ENCODE assay signal across 22 mouse cellular contexts in genomic region chr16:43935892-43936291, GRCm38 (mm10). TPM values are rescaled to one million over a fixed set of nuclear protein-coding genes. Genes with fewer than 3 reads are reported as not detected.
DNase-seq lines count a peak whose midpoint lies in the region; ATAC-seq and TF ChIP-seq lines count a peak whose summit lies in the region.
"Had no signal": no experiment of that assay in that cellular context is flagged by ENCODE, and none has a peak within 500 bp of the region (broad histone marks: within the 10 kb centered on the region; RNA-seq: fewer than 3 reads in every experiment).

No protein-coding gene starts in this region.

- no peak for TF ChIP-seq POLR2A in lung, adult 2 months (IDR thresholded peaks at IDR 0.05; ENCODE audit: borderline replicate concordance, extremely low read depth, low read depth, low read length)

- H3K4me3 ChIP-seq in forebrain, embryonic 14.5 days (ENCODE audit: low read depth, low read length), result no peak overlapping the region
- H3K4me3 ChIP-seq in forebrain, embryonic 16.5 days (replicated peaks; ENCODE audit: low read length), result no peak overlapping the region
- no peak overlapping the region for H3K4me3 ChIP-seq in left cerebral cortex, adult 2 months
- no peak overlapping the region for H3K4me3 ChIP-seq in lung, postnatal 0 days (ENCODE audit: low read depth, low read length)
- no peak overlapping the region for H3K4me3 ChIP-seq in lung, adult 2 months (replicated peaks; ENCODE audit: extremely low read depth, low read depth, low read length)
- H3K4me3 ChIP-seq: embryonic facial prominence, embryonic 15.5 days; erythroblast, embryonic 14.5 days; forebrain, embryonic 10.5 days; forebrain, embryonic 15.5 days; gastrocnemius, adult 2 months; heart, embryonic 13.5 days; hindbrain, embryonic 12.5 days had no signal

- no peaks in the 10 kb centered on the region for H3K9me3 ChIP-seq in forebrain, embryonic 14.5 days (replicated peaks; ENCODE audit: control insufficient read depth, low read length)
- H3K9me3 ChIP-seq in forebrain, embryonic 16.5 days (ENCODE audit: control insufficient read depth, low read length), result no peaks in the 10 kb centered on the region
- no peaks in the 10 kb centered on the region for H3K9me3 ChIP-seq in lung, postnatal 0 days (ENCODE audit: low read length)
- H3K9me3 ChIP-seq: embryonic facial prominence, embryonic 15.5 days; forebrain, embryonic 10.5 days; forebrain, embryonic 15.5 days; heart, embryonic 13.5 days; hindbrain, embryonic 12.5 days had no signal

- H3K36me3 ChIP-seq in forebrain, embryonic 14.5 days (ENCODE audit: control insufficient read depth, insufficient read depth, low read length), result no peaks in the 10 kb centered on the region
- no peaks in the 10 kb centered on the region for H3K36me3 ChIP-seq in forebrain, embryonic 16.5 days (ENCODE audit: control insufficient read depth, insufficient read depth)
- no peaks in the 10 kb centered on the region for H3K36me3 ChIP-seq in lung, postnatal 0 days (ENCODE audit: insufficient read depth, low read length)
- H3K36me3 ChIP-seq: forebrain, embryonic 15.5 days; heart, embryonic 13.5 days; hindbrain, embryonic 12.5 days had no signal

- no peak overlapping the region for H3K4me2 ChIP-seq in forebrain, embryonic 14.5 days (ENCODE audit: low read length)
- H3K4me2 ChIP-seq in forebrain, embryonic 16.5 days (ENCODE audit: low read length), result no peak overlapping the region
- no peak overlapping the region for H3K4me2 ChIP-seq in lung, postnatal 0 days (replicated peaks; ENCODE audit: low read depth, low read length)
- H3K4me2 ChIP-seq: embryonic facial prominence, embryonic 15.5 days; forebrain, embryonic 15.5 days; heart, embryonic 13.5 days; hindbrain, embryonic 12.5 days had no signal

- DNase-seq in forebrain, embryonic 14.5 days (ENCODE audit: low spot score), result no peak
- no peak for DNase-seq in left cerebral cortex, adult 2 months (ENCODE audit: extremely low spot score in 1 of 2, low spot score in 2 of 2)
- DNase-seq in left cerebral cortex, adult 18-20 months (ENCODE audit: low spot score in 2 of 2), result no peak
- DNase-seq in lung, postnatal 0 days (ENCODE audit: low spot score), result no peak
- DNase-seq in lung, adult 2 months, result no peak
- no peak for DNase-seq in kidney, postnatal 14 days
- DNase-seq: adrenal gland, postnatal 14 days; gastrocnemius, adult 2 months; gastrocnemius, postnatal 25 days; heart, postnatal 36 days had no signal

- H3K27ac ChIP-seq in forebrain, embryonic 14.5 days (ENCODE audit: low read depth, low read length), result no peak overlapping the region
- H3K27ac ChIP-seq in forebrain, embryonic 16.5 days (ENCODE audit: low read length), result no peak overlapping the region
- peak overlapping the region; percentile 65 for H3K27ac ChIP-seq in left cerebral cortex, adult 2 months
- H3K27ac ChIP-seq in lung, postnatal 0 days (ENCODE audit: low read length), result no peak overlapping the region
- H3K27ac ChIP-seq: embryonic facial prominence, embryonic 15.5 days; forebrain, embryonic 10.5 days; forebrain, embryonic 15.5 days; gastrocnemius, adult 2 months; heart, embryonic 13.5 days; hindbrain, embryonic 12.5 days had no signal

- H3K9ac ChIP-seq in forebrain, embryonic 14.5 days (ENCODE audit: low read length), result no peak overlapping the region
- no peak overlapping the region for H3K9ac ChIP-seq in forebrain, embryonic 16.5 days (replicated peaks; ENCODE audit: low read depth, low read length)
- H3K9ac ChIP-seq in lung, postnatal 0 days (replicated peaks; ENCODE audit: low read depth), result no peak overlapping the region
- H3K9ac ChIP-seq: embryonic facial prominence, embryonic 15.5 days; forebrain, embryonic 15.5 days; heart, embryonic 13.5 days; hindbrain, embryonic 12.5 days had no signal

- TF ChIP-seq EP300 in lung, postnatal 0 days (IDR thresholded peaks at IDR 0.05), result no peak

- intact Hi-C loops in left cerebral cortex, adult 2 months (cut with DNase I), result no loop called here

- 0 out of 2 replicates have a peak, but pooled peaks have one; percentile 46 for ATAC-seq in forebrain, embryonic 14.5 days
- no peak for ATAC-seq in forebrain, embryonic 16.5 days
- ATAC-seq in lung, postnatal 0 days, result peak; percentile 57; the same call in 1 of the 2 replicates
- ATAC-seq: activated CD4-positive, CD25-positive, alpha-beta regulatory T cell, adult 4 months; forebrain, embryonic 15.5 days; hindbrain, embryonic 16.5 days; inflammation-experienced regulatory T-cells, adult 6 months; Patski had no signal

- no peaks in the 10 kb centered on the region for H3K4me1 ChIP-seq in forebrain, embryonic 14.5 days (ENCODE audit: control insufficient read depth, insufficient read depth, low read length)
- no peaks in the 10 kb centered on the region; the same call in 1 of the 2 replicates for H3K4me1 ChIP-seq in forebrain, embryonic 16.5 days (replicated peaks; ENCODE audit: control insufficient read depth, insufficient read depth, low read length)
- H3K4me1 ChIP-seq in lung, postnatal 0 days (ENCODE audit: insufficient read depth, low read depth, low read length), result no peaks in the 10 kb centered on the region
- H3K4me1 ChIP-seq in lung, adult 2 months (ENCODE audit: control insufficient read depth, insufficient read depth, low read length), result peaks cover 3% of the 10 kb centered on the region; the same call in 1 of the 2 replicates
- H3K4me1 ChIP-seq: embryonic facial prominence, embryonic 15.5 days; forebrain, embryonic 10.5 days; heart, embryonic 13.5 days; hindbrain, embryonic 12.5 days had no signal

- no peaks in the 10 kb centered on the region for H3K27me3 ChIP-seq in forebrain, embryonic 14.5 days (replicated peaks; ENCODE audit: control insufficient read depth, insufficient read depth, low read length)
- H3K27me3 ChIP-seq in forebrain, embryonic 16.5 days (replicated peaks; ENCODE audit: control insufficient read depth, insufficient read depth, low read length), result no peaks in the 10 kb centered on the region
- no peaks in the 10 kb centered on the region for H3K27me3 ChIP-seq in lung, postnatal 0 days (replicated peaks; ENCODE audit: insufficient read depth, low read length)
- H3K27me3 ChIP-seq: CH12.LX; embryonic facial prominence, embryonic 15.5 days; forebrain, embryonic 15.5 days; heart, embryonic 13.5 days; hindbrain, embryonic 12.5 days; Patski had no signal

- TF ChIP-seq CTCF in left cerebral cortex, adult 2 months (IDR thresholded peaks at IDR 0.05), result no peak
- no peak for TF ChIP-seq CTCF in lung, postnatal 0 days (IDR thresholded peaks at IDR 0.05)
- TF ChIP-seq CTCF in lung, adult 2 months (IDR thresholded peaks at IDR 0.05; ENCODE audit: insufficient read depth, low read length), result no peak

- WGBS in forebrain, embryonic 14.5 days, result 73% methylated on average over 3 of the region's 3 CpGs
- WGBS in forebrain, embryonic 16.5 days, result 54% methylated on average over 3 of the region's 3 CpGs
- WGBS in lung, postnatal 0 days, result 41% methylated on average over 3 of the region's 3 CpGs
- WGBS in lung, adult 2 months, result 66% methylated on average over 3 of the region's 3 CpGs

RNA-seq across cellular contexts. Expression of gene Qtrt2, which starts 9.3 kb away (rescaled TPM):
- 27.7 and 32.7 TPM in 2 replicates for polyA plus RNA-seq in forebrain, embryonic 14.5 days (2014; fragmentation: Nextera tagmentation; extraction: Ambion mirVana)
- 23.6 and 29.5 TPM in 2 replicates for polyA plus RNA-seq in forebrain, embryonic 16.5 days (2015; fragmentation: Nextera tagmentation; extraction: Ambion mirVana)
- 10 to 100 TPM; 36.7 to 37.7 TPM for total RNA-seq in left cerebral cortex, adult 2 months (2021)
- total RNA-seq in left cerebral cortex, adult 18-20 months (2021), result 10 to 100 TPM; 30.2 to 34.8 TPM
- polyA plus RNA-seq in lung, postnatal 0 days (2015; fragmentation: Nextera tagmentation; extraction: Ambion mirVana), result 9.3 and 10.1 TPM in 2 replicates
- polyA plus RNA-seq in lung, adult 2 months (2012; rRNA removed), result 10.8 and 16.1 TPM in 2 replicates

RNA-seq across cellular contexts. Expression of gene Zdhhc23, which starts 43.7 kb away (rescaled TPM):
- 1.3 and 2.4 TPM in 2 replicates for polyA plus RNA-seq in forebrain, embryonic 14.5 days (2014; fragmentation: Nextera tagmentation; extraction: Ambion mirVana)
- 4.6 and 4.7 TPM in 2 replicates for polyA plus RNA-seq in forebrain, embryonic 16.5 days (2015; fragmentation: Nextera tagmentation; extraction: Ambion mirVana)
- total RNA-seq in left cerebral cortex, adult 2 months (2021), result 10 to 100 TPM; 27.0 to 28.2 TPM
- total RNA-seq in left cerebral cortex, adult 18-20 months (2021), result 10 to 100 TPM; 25.4 to 26.6 TPM
- 1.1 and 1.5 TPM in 2 replicates for polyA plus RNA-seq in lung, postnatal 0 days (2015; fragmentation: Nextera tagmentation; extraction: Ambion mirVana)
- 1.6 and 2.3 TPM in 2 replicates for polyA plus RNA-seq in lung, adult 2 months (2012; rRNA removed)

RNA-seq across cellular contexts. Expression of gene Ccdc191, which starts 46.3 kb away (rescaled TPM):
- polyA plus RNA-seq in forebrain, embryonic 14.5 days (2014; fragmentation: Nextera tagmentation; extraction: Ambion mirVana), result 6.6 and 6.7 TPM in 2 replicates
- polyA plus RNA-seq in forebrain, embryonic 16.5 days (2015; fragmentation: Nextera tagmentation; extraction: Ambion mirVana), result 8.3 and 9.3 TPM in 2 replicates
- total RNA-seq in left cerebral cortex, adult 2 months (2021), result 1 to 10 TPM; 5.1 to 5.3 TPM
- total RNA-seq in left cerebral cortex, adult 18-20 months (2021), result 1 to 10 TPM; 3.9 to 5.4 TPM
- 11.0 and 11.9 TPM in 2 replicates for polyA plus RNA-seq in lung, postnatal 0 days (2015; fragmentation: Nextera tagmentation; extraction: Ambion mirVana)
- 2.0 and 2.1 TPM in 2 replicates for polyA plus RNA-seq in lung, adult 2 months (2012; rRNA removed)
